Mouse (Mus musculus) heart, adult 2 months (tissue): Measurements from ENCODE around the gene Kap. TPM values are rescaled to one million over a fixed set of nuclear protein-coding genes. Genes with fewer than 3 reads are reported as not detected.

Experiments used
- DNase-seq, 2 experiments: peaks; one replicate each; pipeline ENCODE4 v3.0.0; 2021
- H3K27ac ChIP-seq: fragments of 200-600 bp; 2 replicates; pipeline ENCODE4 v1.8.1; 2022
- H3K27me3 ChIP-seq: fragments of 200-500 bp; 2 replicates; pipeline ENCODE4 v1.6.1; 2012; ENCODE audit warnings: mild to moderate bottlenecking, low read length, inconsistent platforms, mixed read lengths; ENCODE audit not compliant: control insufficient read depth, insufficient read depth
- H3K36me3 ChIP-seq: fragments of 200-500 bp; 2 replicates; pipeline ENCODE4 v1.6.1; 2012; ENCODE audit warnings: low read length, inconsistent platforms; ENCODE audit not compliant: control insufficient read depth, insufficient read depth
- H3K4me1 ChIP-seq: fragments of 200-500 bp; 2 replicates; pipeline ENCODE4 v1.6.1; 2011; ENCODE audit warnings: low read length; ENCODE audit not compliant: control insufficient read depth, insufficient read depth
- H3K4me3 ChIP-seq: fragments of 200-600 bp; 2 replicates; pipeline ENCODE4 v1.8.1; 2022
- H3K79me2 ChIP-seq: fragments of 200-500 bp; replicated peaks from 2 replicates; pipeline ENCODE4 v1.6.1; 2012; ENCODE audit warnings: mild to moderate bottlenecking, inconsistent platforms, low read length, moderate library complexity, mixed read lengths; ENCODE audit not compliant: control insufficient read depth, insufficient read depth
- H3K9ac ChIP-seq: fragments of 200-500 bp; 2 replicates; pipeline ENCODE4 v1.6.1; 2012; ENCODE audit warnings: low read depth, mild to moderate bottlenecking, control low read depth, inconsistent platforms, low read length, mixed read lengths
- CTCF ChIP-seq: fragments of 200-600 bp; IDR thresholded peaks from 2 replicates; pipeline ENCODE4 v1.8.1; 2022; ENCODE audit warnings: antibody characterized with exemption, mild to moderate bottlenecking, moderate library complexity
- EP300 ChIP-seq: fragments of 200-500 bp; IDR thresholded peaks from 2 replicates; pipeline ENCODE4 v1.6.1; 2011; ENCODE audit warnings: low read depth, low read length, control low read depth; ENCODE audit not compliant: insufficient read depth
- POLR2A ChIP-seq: fragments of 200-500 bp; IDR thresholded peaks from 2 replicates; pipeline ENCODE4 v1.6.1; 2011; ENCODE audit warnings: mild to moderate bottlenecking, low read depth, low read length, control low read depth; ENCODE audit not compliant: insufficient read depth
- WGBS: fragments of 180-500 bp; shearing (Covaris S2); methylation state at CpG from one replicate; pipeline ENCODE4 v1.1.7; 2018; 5-methylcytosine and 5-hydroxymethylcytosine counted together
- intact Hi-C: fragments of 180-260 bp; cut with DNase I; formaldehyde crosslinking; loops from one replicate; pipeline ENCODE4 v1.15.1; 2025
- long read RNA-seq: library from polyadenylated mRNA; stranded (forward); transcript quantifications from one replicate; pipeline ENCODE4 v2.0.0, GENCODE M21; 2021
- polyA plus RNA-seq: library from polyadenylated mRNA; depleted of rRNA; stranded (reverse); fragments of >200 nt; gene quantifications from 2 replicates; pipeline ENCODE4 v1.2.3, GENCODE M21; 2012; rRNA removed
- total RNA-seq, 2 experiments: library from RNA; stranded (reverse); gene quantifications; 2 replicates each; pipeline ENCODE4 v1.2.3; 2021

Kap gene
- total RNA-seq, result not detected
- polyA plus RNA-seq, result 0.45 TPM in 1 of 2 replicates, not detected in the other
- long read RNA-seq, result 0 reads

GRCm38 (mm10) chr6:133853526-133853925, at the start of gene Kap:
Gene Kap (minus strand): TSS chr6:133853762.
- H3K27me3 ChIP-seq, result no peaks in the 10 kb centered on the region
- H3K9ac ChIP-seq, result no peak within 1 kb of the TSS
- no peak within 1 kb of the TSS for H3K27ac ChIP-seq
- DNase-seq, result no peak
- intact Hi-C loops, result no loop called here
- no peaks in the 10 kb centered on the region for H3K36me3 ChIP-seq
- H3K79me2 ChIP-seq, result no peaks in the 10 kb centered on the region
- WGBS, result 63% methylated on average over 1 of the region's 1 CpGs
- H3K4me3 ChIP-seq, result no peak within 1 kb of the TSS
- TF ChIP-seq CTCF (no peak), EP300 (no peak), POLR2A (no peak)
- no peaks in the 10 kb centered on the region for H3K4me1 ChIP-seq

DNA sequence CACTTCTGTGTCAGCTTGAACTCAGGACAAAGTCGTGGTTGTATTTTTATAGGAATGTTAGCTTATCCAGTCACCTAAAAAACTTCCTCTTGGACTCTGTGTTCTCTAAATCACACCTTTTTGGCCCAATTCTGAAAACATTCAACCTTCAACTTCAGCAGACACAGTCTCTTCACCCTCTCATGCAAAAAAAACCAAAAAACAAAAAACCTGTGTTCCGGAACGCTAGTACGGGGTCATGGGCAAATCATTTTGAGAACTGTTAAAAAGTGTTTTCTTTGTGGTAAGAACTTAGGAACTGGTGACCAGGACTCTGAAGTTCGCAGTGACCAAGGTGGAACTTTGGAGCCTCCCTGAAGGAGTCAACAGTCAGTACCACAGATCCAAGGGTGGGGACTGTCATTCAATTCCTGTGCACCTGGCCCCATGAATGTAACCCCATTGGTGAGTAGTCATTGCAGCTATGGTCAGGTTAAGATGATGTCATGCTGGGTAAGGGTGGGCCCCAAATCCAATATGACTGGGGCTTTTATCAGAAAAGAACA, 32.4 kb upstream of the Kap start:
- Histone ChIP-seq H3K27me3 (no peaks in the 10 kb centered on the region), H3K79me2 (no peaks in the 10 kb centered on the region), H3K9ac (no peak overlapping the region), H3K27ac (no peak overlapping the region), H3K4me1 (no peaks in the 10 kb centered on the region), H3K36me3 (no peaks in the 10 kb centered on the region), H3K4me3 (no peak overlapping the region)
- DNase-seq, result no peak
- WGBS, result 82% methylated on average over 5 of the region's 5 CpGs
- intact Hi-C loops, result no loop called here
- TF ChIP-seq CTCF, result no peak
- no peak for TF ChIP-seq EP300
- no peak for TF ChIP-seq POLR2A

GRCm38 (mm10) chr6:133883446-133883985, 30.0 kb upstream of the Kap start:
- no peaks in the 10 kb centered on the region for H3K36me3 ChIP-seq
- TF ChIP-seq CTCF, result no peak
- TF ChIP-seq EP300, result no peak
- TF ChIP-seq POLR2A, result no peak
- DNase-seq, result no peak
- H3K79me2 ChIP-seq, result no peaks in the 10 kb centered on the region
- WGBS, result 67% methylated on average over 5 of the region's 5 CpGs
- intact Hi-C loops, result no loop called here
- no peak overlapping the region for H3K4me3 ChIP-seq
- H3K27ac ChIP-seq, result no peak overlapping the region
- H3K27me3 ChIP-seq, result no peaks in the 10 kb centered on the region
- no peak overlapping the region for H3K9ac ChIP-seq
- H3K4me1 ChIP-seq, result no peaks in the 10 kb centered on the region

DNA sequence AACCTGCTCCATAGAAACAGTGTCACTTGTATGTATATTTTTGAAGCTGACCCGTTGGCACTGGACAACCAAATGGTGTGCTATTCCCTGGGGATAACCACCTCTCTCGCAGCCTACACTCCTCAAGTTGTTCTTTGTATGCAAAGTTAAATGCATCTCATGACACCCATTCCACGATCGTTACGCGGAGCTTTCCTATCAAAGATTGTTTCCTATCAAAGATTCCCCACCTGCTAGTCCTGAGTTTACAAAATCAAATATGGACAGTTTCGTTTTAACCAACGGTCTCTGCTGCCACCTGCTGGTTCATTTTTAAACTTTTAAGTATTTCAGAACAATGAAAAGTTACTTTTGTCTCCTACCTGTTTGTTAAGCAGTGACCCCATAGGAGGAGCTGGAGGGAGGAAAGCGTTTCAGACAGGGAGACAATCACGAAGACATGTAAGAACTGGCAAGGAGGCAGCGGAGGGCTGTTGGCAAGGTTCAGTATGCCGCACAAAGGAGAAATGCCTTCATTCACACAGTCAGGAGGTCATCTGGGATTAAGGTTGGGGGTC, 22.4 kb upstream of the Kap start:
- no peak for DNase-seq
- 21% methylated on average over 12 of the region's 12 CpGs for WGBS
- Histone ChIP-seq H3K4me1 (no peaks in the 10 kb centered on the region; the same call in 1 of the 2 replicates), H3K36me3 (no peaks in the 10 kb centered on the region), H3K4me3 (no peak overlapping the region), H3K79me2 (no peaks in the 10 kb centered on the region), H3K27ac (no peak overlapping the region), H3K27me3 (no peaks in the 10 kb centered on the region), H3K9ac (no peak overlapping the region)
- TF ChIP-seq POLR2A (no peak), CTCF (peak; percentile 77)
- intact Hi-C loops, result no loop called here

GRCm38 (mm10) chr6:133872667-133873066, 19.1 kb upstream of the Kap start:
- WGBS, result 71% methylated on average over 2 of the region's 2 CpGs
- Histone ChIP-seq H3K4me3 (no peak overlapping the region), H3K4me1 (no peaks in the 10 kb centered on the region; the same call in 1 of the 2 replicates), H3K27me3 (no peaks in the 10 kb centered on the region), H3K9ac (no peak overlapping the region), H3K36me3 (no peaks in the 10 kb centered on the region), H3K27ac (no peak overlapping the region), H3K79me2 (no peaks in the 10 kb centered on the region)
- no peak for TF ChIP-seq POLR2A
- no peak for TF ChIP-seq CTCF
- TF ChIP-seq EP300, result no peak
- intact Hi-C loops, result no loop called here
- no peak for DNase-seq

DNA sequence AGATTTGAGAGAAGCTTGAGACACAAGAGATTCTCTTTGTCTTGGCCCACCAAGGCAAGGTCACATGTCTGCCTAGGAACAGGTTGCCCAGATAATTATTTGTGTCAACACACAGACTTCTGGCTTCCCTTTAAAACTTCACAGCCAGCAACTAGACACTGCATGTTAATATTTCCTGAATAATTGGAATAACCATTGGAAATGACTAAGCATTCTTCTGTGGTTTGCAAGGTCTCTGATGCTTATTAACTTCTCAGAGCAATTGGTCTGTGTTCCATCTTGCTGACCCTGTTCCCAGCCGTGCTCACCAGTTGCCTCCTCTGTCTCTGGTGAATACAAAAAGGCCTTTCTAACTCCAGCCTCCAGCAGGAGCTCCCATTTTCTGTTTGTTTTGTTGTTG, 17.6 kb upstream of the Kap start:
- no peaks in the 10 kb centered on the region; the same call in 1 of the 2 replicates for H3K4me1 ChIP-seq
- no peaks in the 10 kb centered on the region for H3K36me3 ChIP-seq
- intact Hi-C loops, result no loop called here
- no peak overlapping the region for H3K27ac ChIP-seq
- H3K27me3 ChIP-seq, result no peaks in the 10 kb centered on the region
- TF ChIP-seq POLR2A (no peak), EP300 (no peak), CTCF (no peak)
- no peak overlapping the region for H3K9ac ChIP-seq
- H3K79me2 ChIP-seq, result no peaks in the 10 kb centered on the region
- no peak overlapping the region for H3K4me3 ChIP-seq
- WGBS, result 66% methylated on average over 1 of the region's 1 CpGs
- no peak for DNase-seq
